Mouse (Mus musculus) intestine, postnatal 0 days (tissue): ENCODE data around the gene Hes6. TPM values are rescaled to one million over a fixed set of nuclear protein-coding genes. Genes with fewer than 3 reads are reported as not detected.

ENCODE experiments used
- ATAC-seq: fragments of 200-750 bp; cut with Nextera tagmentation; 2 replicates; pipeline ENCODE4 v1.8.0; 2017; ENCODE audit warnings: mild to moderate bottlenecking, moderate TSS enrichment, moderate library complexity
- H3K27ac ChIP-seq: fragments of 300-500 bp; sonication (generic); 2 replicates; pipeline ENCODE4 v1.5.1; 2014; ENCODE audit warnings: mild to moderate bottlenecking, low read depth, low read length, moderate library complexity
- H3K27me3 ChIP-seq: fragments of 300-500 bp; sonication (generic); replicated peaks from 2 replicates; pipeline ENCODE4 v1.6.1; 2014; ENCODE audit warnings: low read length, mixed read lengths; ENCODE audit not compliant: control insufficient read depth, insufficient read depth
- H3K36me3 ChIP-seq: fragments of 300-500 bp; sonication (generic); 2 replicates; pipeline ENCODE4 v1.6.1; 2014; ENCODE audit warnings: mild to moderate bottlenecking, moderate library complexity; ENCODE audit not compliant: control insufficient read depth, insufficient read depth
- H3K4me1 ChIP-seq: fragments of 300-500 bp; sonication (generic); replicated peaks from 2 replicates; pipeline ENCODE4 v1.6.1; 2014; ENCODE audit warnings: antibody characterized with exemption, low read length, mixed read lengths; ENCODE audit not compliant: control insufficient read depth, insufficient read depth
- H3K4me2 ChIP-seq: fragments of 300-500 bp; sonication (generic); replicated peaks from 2 replicates; pipeline ENCODE4 v1.6.1; 2014; ENCODE audit warnings: low read depth, mild to moderate bottlenecking, moderate library complexity
- H3K4me3 ChIP-seq: fragments of 300-500 bp; sonication (generic); 2 replicates; pipeline ENCODE4 v1.5.1; 2014; ENCODE audit warnings: low read depth, low read length
- H3K9ac ChIP-seq: fragments of 300-500 bp; sonication (generic); 2 replicates; pipeline ENCODE4 v1.6.1; 2014; ENCODE audit warnings: mild to moderate bottlenecking, low read depth, low read length
- H3K9me3 ChIP-seq: fragments of 300-500 bp; sonication (generic); 2 replicates; pipeline ENCODE4 v1.6.1; 2016; ENCODE audit warnings: mixed run types; ENCODE audit not compliant: control insufficient read depth
- CTCF ChIP-seq: sonication (generic); IDR thresholded peaks from 2 replicates; pipeline ENCODE4 v1.5.1; 2016; ENCODE audit warnings: low read depth, mild to moderate bottlenecking, control low read depth, antibody characterized with exemption, moderate library complexity
- WGBS: fragments of 180-500 bp; shearing (Covaris S2); extraction: QIAGEN DNeasy Blood & Tissue Kit; methylation state at CpG from one replicate; pipeline ENCODE4 v1.1.7; 2014; 5-methylcytosine and 5-hydroxymethylcytosine counted together
- polyA plus RNA-seq: library from polyadenylated mRNA; unstranded; fragments of >200 nt; fragmentation: Nextera tagmentation; extraction: Ambion mirVana; gene quantifications from 2 replicates; pipeline ENCODE4 v1.2.1, GENCODE M21; 2015

Hes6 gene
- polyA plus RNA-seq, 1 experiment from 2014 or later = 84.1 TPM

DNA sequence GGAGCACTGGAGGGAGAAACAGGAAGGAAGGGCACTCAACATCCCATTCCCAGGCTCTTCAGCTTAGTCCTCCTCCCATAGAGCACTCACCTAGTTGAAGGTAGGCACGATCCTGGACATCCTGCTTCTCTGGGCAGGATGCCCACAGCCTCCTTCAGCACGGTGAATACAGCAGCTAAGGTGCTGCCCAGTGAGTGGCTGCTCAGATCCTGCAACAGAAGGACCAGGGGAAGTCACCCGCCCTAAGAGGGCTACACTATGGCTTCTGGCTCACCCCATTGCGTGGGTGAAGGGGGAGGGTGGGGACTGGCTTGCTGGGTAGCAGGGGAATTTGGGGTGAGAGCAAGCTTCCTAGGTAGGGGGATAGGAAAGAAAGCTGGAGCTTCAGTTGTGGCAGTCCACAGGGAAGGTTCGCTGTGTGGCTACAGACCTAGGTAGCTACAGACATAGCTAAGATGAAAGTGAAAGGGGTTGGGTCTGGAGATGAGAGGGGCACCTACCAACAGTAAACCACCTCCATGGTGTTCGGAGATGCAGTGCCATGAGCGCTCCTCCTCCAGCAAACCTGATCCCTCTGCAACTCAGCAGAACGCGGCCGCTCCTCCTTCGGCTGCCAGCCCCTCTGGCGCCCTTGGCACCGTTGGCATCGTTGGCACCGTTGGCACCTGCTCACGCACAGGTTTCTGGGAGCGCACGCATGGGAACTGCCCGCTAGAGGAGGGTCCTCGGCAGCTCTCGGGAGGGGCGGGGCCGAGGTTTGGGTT is 8.2 kb downstream of the Hes6 start:
- H3K4me2 ChIP-seq = no peak overlapping the region
- ATAC-seq = no peak; the same call in 1 of the 2 replicates
- peaks cover 4% of the 10 kb centered on the region; the same call in 1 of the 2 replicates for H3K36me3 ChIP-seq
- WGBS = 57% methylated on average over 23 of the region's 23 CpGs
- H3K9ac ChIP-seq = no peak overlapping the region
- H3K4me3 ChIP-seq = no peak overlapping the region
- no peaks in the 10 kb centered on the region for H3K9me3 ChIP-seq
- no peaks in the 10 kb centered on the region for H3K4me1 ChIP-seq
- TF ChIP-seq CTCF = no peak
- H3K27me3 ChIP-seq = no peaks in the 10 kb centered on the region
- H3K27ac ChIP-seq = no peak overlapping the region

DNA sequence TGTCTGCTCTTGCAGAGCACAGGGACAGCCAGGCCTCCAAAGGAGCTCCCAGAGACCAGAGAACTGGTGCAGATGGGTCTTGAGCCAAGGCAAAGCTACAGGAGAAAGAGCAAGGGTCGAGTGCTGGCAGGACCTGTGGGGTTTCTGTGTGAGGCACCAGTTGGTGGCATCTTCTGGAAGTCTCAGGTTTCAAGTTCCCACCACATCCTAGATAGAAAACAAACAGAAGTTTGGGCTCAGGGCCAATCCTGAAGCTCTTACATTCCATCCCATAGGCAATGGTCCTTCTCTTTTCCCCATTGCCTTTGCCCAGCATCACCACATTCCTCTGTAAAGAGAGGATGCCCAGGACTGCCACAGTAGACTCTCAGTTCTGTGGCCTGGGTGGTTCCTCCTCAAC is 8.9 kb downstream of the Hes6 start:
- H3K27me3 ChIP-seq = no peaks in the 10 kb centered on the region
- no peak for ATAC-seq
- no peak overlapping the region for H3K4me3 ChIP-seq
- no peak overlapping the region for H3K4me2 ChIP-seq
- H3K9me3 ChIP-seq = no peaks in the 10 kb centered on the region
- no peaks in the 10 kb centered on the region for H3K36me3 ChIP-seq
- H3K27ac ChIP-seq = no peak overlapping the region
- H3K4me1 ChIP-seq = no peaks in the 10 kb centered on the region
- WGBS = 5% methylated on average over 1 of the region's 1 CpGs
- H3K9ac ChIP-seq = no peak overlapping the region
- no peak for TF ChIP-seq CTCF

GRCm38 (mm10) chr1:91398260-91399062 is 15.4 kb downstream of the Hes6 start, which contains the start of gene Ilkap:
Ilkap (minus strand) TSS chr1:91398815.
- Histone ChIP-seq H3K4me1 (peaks cover 9% of the 10 kb centered on the region; the same call in 1 of the 2 replicates), H3K4me2 (peak within 1 kb of the TSS; percentile 84), H3K27me3 (no peaks in the 10 kb centered on the region), H3K27ac (peak within 1 kb of the TSS; percentile 86), H3K4me3 (peak within 1 kb of the TSS; percentile 85), H3K9me3 (no peaks in the 10 kb centered on the region), H3K36me3 (peaks cover 6% of the 10 kb centered on the region; the same call in 1 of the 2 replicates), H3K9ac (peak within 1 kb of the TSS; percentile 88)
- ATAC-seq = peak; percentile 93
- TF ChIP-seq CTCF = peak; percentile 1; the same call in 1 of the 2 replicates
- under 1% methylated on average over 89 of the region's 91 CpGs for WGBS

- Histone ChIP-seq H3K9me3 (no peaks in the 10 kb centered on the region), H3K27me3 (no peaks in the 10 kb centered on the region), H3K9ac (peak overlapping the region; percentile 88), H3K4me2 (peak overlapping the region; percentile 84), H3K36me3 (peaks cover 6% of the 10 kb centered on the region; the same call in 1 of the 2 replicates), H3K4me3 (peak overlapping the region; percentile 85), H3K27ac (peak overlapping the region; percentile 86), H3K4me1 (peaks cover 9% of the 10 kb centered on the region; the same call in 1 of the 2 replicates)
- TF ChIP-seq CTCF = no peak
- under 1% methylated on average over 12 of the region's 12 CpGs for WGBS
- no peak for ATAC-seq
Observed at GRCm38 (mm10) chr1:91397927-91398259, 15.9 kb downstream of the Hes6 start.

GRCm38 (mm10) chr1:91390369-91390768 is 23.5 kb downstream of the Hes6 start:
- no peak overlapping the region for H3K4me2 ChIP-seq
- no peaks in the 10 kb centered on the region for H3K27me3 ChIP-seq
- WGBS = 47% methylated on average over 5 of the region's 5 CpGs
- TF ChIP-seq CTCF = no peak
- no peak overlapping the region for H3K4me3 ChIP-seq
- H3K27ac ChIP-seq = peak overlapping the region; percentile 35
- H3K4me1 ChIP-seq = no peaks in the 10 kb centered on the region
- ATAC-seq = peak; percentile 73; the same call in 1 of the 2 replicates
- no peaks in the 10 kb centered on the region for H3K9me3 ChIP-seq
- H3K9ac ChIP-seq = no peak overlapping the region
- H3K36me3 ChIP-seq = peaks cover 39% of the 10 kb centered on the region

- Histone ChIP-seq H3K4me1 (no peaks in the 10 kb centered on the region), H3K27ac (no peak overlapping the region), H3K4me2 (no peak overlapping the region), H3K4me3 (no peak overlapping the region), H3K36me3 (peaks cover 84% of the 10 kb centered on the region), H3K27me3 (no peaks in the 10 kb centered on the region), H3K9ac (no peak overlapping the region), H3K9me3 (no peaks in the 10 kb centered on the region)
- 60% methylated on average over 4 of the region's 4 CpGs for WGBS
- TF ChIP-seq CTCF = no peak
- ATAC-seq = peak; percentile 59; the same call in 1 of the 2 replicates
Observed at GRCm38 (mm10) chr1:91381091-91381471, 32.8 kb downstream of the Hes6 start.
